In the genomic region with DNA sequence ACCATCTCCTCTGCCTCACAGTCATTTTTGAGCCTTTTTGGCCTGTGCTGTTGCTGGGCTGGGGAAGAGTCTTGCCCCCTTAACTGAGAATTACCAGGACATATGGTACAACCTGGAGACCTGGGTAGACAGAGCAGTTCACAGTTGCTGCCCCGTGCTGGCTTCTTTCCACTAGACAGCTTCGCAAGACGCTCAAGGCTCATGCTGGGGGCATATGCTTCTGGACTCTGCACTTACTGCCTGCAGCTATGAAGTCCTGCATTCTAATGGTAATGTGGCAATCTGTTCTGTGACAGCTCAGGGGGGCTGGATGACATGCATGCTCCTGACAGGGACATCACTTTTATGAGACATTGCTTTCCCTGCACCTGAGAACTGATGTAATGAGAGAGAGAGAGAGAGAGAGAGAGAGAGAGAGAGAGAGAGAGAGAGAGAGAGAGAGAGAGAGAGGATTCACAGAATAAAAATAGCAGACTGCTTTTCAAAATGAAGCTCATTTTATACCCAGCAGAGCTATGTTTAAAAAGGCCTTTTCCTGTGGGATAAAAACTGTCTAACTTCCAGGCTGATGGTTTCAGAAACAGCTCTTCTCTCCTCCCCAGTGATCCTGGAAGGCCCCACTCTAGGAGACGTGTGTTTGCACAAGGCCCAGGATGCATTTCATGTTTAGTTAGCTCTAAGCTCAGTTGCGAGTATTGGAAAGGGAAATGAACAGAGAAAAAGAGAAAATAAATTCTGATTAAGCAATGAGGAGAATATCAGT, we compare ENCODE assay signal across 14 mouse cellular contexts.
DNase-seq lines count a peak whose midpoint lies in the region; ATAC-seq and TF ChIP-seq lines count a peak whose summit lies in the region.
"Had no signal": no experiment of that assay in that cellular context is flagged by ENCODE, and none has a peak within 500 bp of the region (broad histone marks: within the 10 kb centered on the region; RNA-seq: fewer than 3 reads in every experiment).

No protein-coding gene starts in this region.

- H3K9ac ChIP-seq in hindbrain, postnatal 0 days (replicated peaks; ENCODE audit: low read length), result no peak overlapping the region
- H3K9ac ChIP-seq: liver, embryonic 12.5 days; stomach, embryonic 15.5 days had no signal

- intact Hi-C loops in left cerebral cortex, postnatal 10 days (cut with DNase I), result no loop called here

- peaks cover 13% of the 10 kb centered on the region for H3K4me1 ChIP-seq in forebrain, embryonic 10.5 days
- 0 out of 2 replicates have a peak, but pooled peaks cover 3% of the 10 kb centered on the region for H3K4me1 ChIP-seq in hindbrain, postnatal 0 days (ENCODE audit: insufficient read depth, low read length)
- H3K4me1 ChIP-seq: liver, embryonic 12.5 days; stomach, embryonic 15.5 days had no signal

- peak; percentile 84 for ATAC-seq in hindbrain, postnatal 0 days
- ATAC-seq: inflammation-experienced regulatory T-cells, adult 6 months; liver, embryonic 12.5 days; Patski had no signal

- H3K9me3 ChIP-seq in forebrain, embryonic 10.5 days, result peaks cover 3% of the 10 kb centered on the region; the same call in 1 of the 2 replicates
- H3K9me3 ChIP-seq in hindbrain, postnatal 0 days (ENCODE audit: low read length), result no peaks in the 10 kb centered on the region
- H3K9me3 ChIP-seq: liver, embryonic 12.5 days; stomach, embryonic 15.5 days had no signal

- no peak overlapping the region for H3K4me2 ChIP-seq in hindbrain, postnatal 0 days (ENCODE audit: low read depth, low read length)
- H3K4me2 ChIP-seq: liver, embryonic 12.5 days; stomach, embryonic 15.5 days had no signal

- no peak for TF ChIP-seq CTCF in hindbrain, postnatal 0 days (IDR thresholded peaks at IDR 0.05; ENCODE audit: low read depth)

- peak overlapping the region; percentile 56; the same call in 1 of the 2 replicates for H3K27ac ChIP-seq in forebrain, embryonic 10.5 days
- H3K27ac ChIP-seq in hindbrain, postnatal 0 days, result 0 out of 2 replicates have a peak overlapping the region, but pooled peaks have one; percentile 7
- H3K27ac ChIP-seq: liver, embryonic 12.5 days; stomach, embryonic 15.5 days had no signal

- H3K27me3 ChIP-seq in forebrain, embryonic 10.5 days (ENCODE audit: poor library complexity, severe bottlenecking), result no peaks in the 10 kb centered on the region
- H3K27me3 ChIP-seq in hindbrain, postnatal 0 days (ENCODE audit: insufficient read depth, low read length), result no peaks in the 10 kb centered on the region
- H3K27me3 ChIP-seq: liver, embryonic 12.5 days; Patski; stomach, embryonic 15.5 days had no signal

- peak; percentile 5 for DNase-seq in right cerebral cortex, postnatal 4 days
- DNase-seq in right cerebral cortex, adult 18-20 months, result no peak
- no peak for DNase-seq in forebrain, embryonic 10.5 days (ENCODE audit: extremely low spot score, low spot score)
- peak; percentile 87 for DNase-seq in hindbrain, postnatal 0 days (ENCODE audit: low spot score)
- DNase-seq in kidney, adult 11 months, result no peak
- DNase-seq in left cerebral cortex, postnatal 10 days (ENCODE audit: extremely low spot score in 1 of 2, low spot score in 2 of 2), result no peak
- DNase-seq in right cerebral cortex, postnatal 10 days (ENCODE audit: low spot score in 2 of 2), result no peak
- no peak for DNase-seq in layer of hippocampus, adult 8-10 months (ENCODE audit: low spot score in 2 of 2)
- DNase-seq: adrenal gland, postnatal 36 days; heart, adult 18-20 months had no signal

- no peaks in the 10 kb centered on the region for H3K36me3 ChIP-seq in forebrain, embryonic 10.5 days (replicated peaks)
- no peaks in the 10 kb centered on the region for H3K36me3 ChIP-seq in hindbrain, postnatal 0 days (ENCODE audit: insufficient read depth, low read length)
- H3K36me3 ChIP-seq: liver, embryonic 12.5 days; stomach, embryonic 15.5 days had no signal

- no peak overlapping the region for H3K4me3 ChIP-seq in forebrain, embryonic 10.5 days
- H3K4me3 ChIP-seq in hindbrain, postnatal 0 days (ENCODE audit: low read length), result no peak overlapping the region
- H3K4me3 ChIP-seq: liver, embryonic 12.5 days; stomach, embryonic 15.5 days had no signal

- WGBS in forebrain, embryonic 10.5 days, result 79% methylated on average over 5 of the region's 5 CpGs
- WGBS in hindbrain, postnatal 0 days, result 33% methylated on average over 5 of the region's 5 CpGs

Comparison
In these comparisons a context has a peak if more than half of its experiments do, and no peak if none do; other contexts are left out.
1. DNase-seq: peak in right cerebral cortex, postnatal 4 days (single experiment) and hindbrain, postnatal 0 days (single experiment); none in right cerebral cortex, adult 18-20 months (single experiment), forebrain, embryonic 10.5 days (single experiment), kidney, adult 11 months (single experiment), left cerebral cortex, postnatal 10 days (0 of 2), right cerebral cortex, postnatal 10 days (0 of 2) and layer of hippocampus, adult 8-10 months (0 of 2).